Mouse (Mus musculus): ENCODE measurements around the gene Epha3. TPM values are rescaled to one million over a fixed set of nuclear protein-coding genes. Genes with fewer than 3 reads are reported as not detected.

Gene Epha3
- polyA plus RNA-seq, 1 experiment from 2014 or later = 0.78 TPM

DNA sequence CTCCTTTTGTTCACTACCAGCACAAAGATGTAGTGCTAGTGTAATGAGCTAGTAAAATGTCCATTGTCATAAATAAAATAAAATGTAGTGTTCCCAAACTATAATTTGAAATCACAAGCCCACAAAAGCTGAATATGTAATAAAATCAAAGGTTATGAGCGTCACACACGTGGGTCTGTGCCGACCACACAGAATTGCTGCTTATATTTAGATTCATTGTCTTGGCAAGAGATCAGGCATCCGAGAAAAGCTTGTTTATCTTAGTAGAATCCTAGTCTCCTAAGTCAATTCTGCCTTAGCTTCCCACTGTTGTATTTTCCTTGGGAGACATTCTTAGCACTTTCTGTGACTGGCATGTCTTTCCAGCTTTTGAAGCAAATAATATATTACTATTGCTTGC, 294.2 kb downstream of the Epha3 start:
- Histone ChIP-seq H3K9me3 (ENCODE audit: low read length) (no peaks in the 10 kb centered on the region), H3K4me3 (ENCODE audit: low read depth, low read length) (no peak overlapping the region), H3K9ac (replicated peaks) (no peak overlapping the region), H3K36me3 (replicated peaks; ENCODE audit: insufficient read depth, low read length) (no peaks in the 10 kb centered on the region), H3K4me2 (ENCODE audit: low read depth, low read length) (no peak overlapping the region), H3K4me1 (ENCODE audit: insufficient read depth) (no peaks in the 10 kb centered on the region), H3K27ac (ENCODE audit: low read depth) (no peak overlapping the region), H3K27me3 (ENCODE audit: insufficient read depth, low read length) (no peaks in the 10 kb centered on the region)
- DNase-seq (no peak), ATAC-seq (no peak)
- 60% methylated on average over 4 of the region's 4 CpGs for WGBS (ENCODE audit: insufficient replicate concordance)
- TF ChIP-seq EP300 (IDR thresholded peaks at IDR 0.05; ENCODE audit: low read depth) = no peak
- no peak for TF ChIP-seq CTCF (IDR thresholded peaks at IDR 0.05; ENCODE audit: low read depth)

DNA sequence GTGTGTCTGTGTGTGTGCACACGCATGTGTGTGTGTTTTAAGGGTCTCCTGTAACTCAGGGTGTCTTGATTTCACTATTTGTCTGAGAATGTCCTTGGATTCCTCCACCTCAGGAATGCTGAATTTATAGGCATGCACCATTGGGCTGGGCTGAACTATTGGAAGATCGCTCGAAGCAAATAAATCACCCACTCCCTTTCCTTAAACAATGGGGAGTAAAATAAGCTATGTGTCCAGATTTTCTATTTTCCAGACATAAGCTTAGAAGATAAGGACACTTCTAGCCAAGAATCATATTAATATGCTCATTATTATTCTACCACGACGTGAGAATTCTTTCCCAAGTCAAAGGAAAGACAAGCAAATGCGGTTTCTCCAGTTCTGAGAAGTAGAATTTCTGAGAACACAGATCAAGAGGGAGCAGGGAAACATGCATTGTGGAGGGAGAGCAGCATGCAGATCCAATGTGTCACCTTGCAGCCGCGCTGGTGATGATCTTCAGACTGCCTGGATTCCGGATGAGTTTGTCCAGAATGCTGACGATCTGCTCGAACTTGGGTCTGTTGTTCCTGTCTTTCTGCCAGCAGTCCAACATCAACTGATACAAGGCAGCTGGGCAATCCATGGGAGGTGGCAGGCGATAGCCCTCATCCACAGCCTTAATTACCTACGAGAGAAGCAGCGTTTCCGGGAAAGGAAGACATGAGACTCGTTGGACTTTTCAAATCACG, 297.7 kb downstream of the Epha3 start:
- no peaks in the 10 kb centered on the region for H3K4me1 ChIP-seq (ENCODE audit: insufficient read depth)
- H3K9me3 ChIP-seq (ENCODE audit: low read length) = no peaks in the 10 kb centered on the region
- no peak overlapping the region for H3K27ac ChIP-seq (ENCODE audit: low read depth)
- 75% methylated on average over 17 of the region's 17 CpGs for WGBS (ENCODE audit: insufficient replicate concordance)
- DNase-seq (no peak), ATAC-seq (no peak)
- TF ChIP-seq EP300 (IDR thresholded peaks at IDR 0.05; ENCODE audit: low read depth) = no peak
- no peak for TF ChIP-seq CTCF (IDR thresholded peaks at IDR 0.05; ENCODE audit: low read depth)
- H3K36me3 ChIP-seq (replicated peaks; ENCODE audit: insufficient read depth, low read length) = no peaks in the 10 kb centered on the region
- no peak overlapping the region for H3K4me3 ChIP-seq (ENCODE audit: low read depth, low read length)
- no peak overlapping the region for H3K4me2 ChIP-seq (ENCODE audit: low read depth, low read length)
- no peaks in the 10 kb centered on the region for H3K27me3 ChIP-seq (ENCODE audit: insufficient read depth, low read length)
- H3K9ac ChIP-seq (replicated peaks) = no peak overlapping the region

DNA sequence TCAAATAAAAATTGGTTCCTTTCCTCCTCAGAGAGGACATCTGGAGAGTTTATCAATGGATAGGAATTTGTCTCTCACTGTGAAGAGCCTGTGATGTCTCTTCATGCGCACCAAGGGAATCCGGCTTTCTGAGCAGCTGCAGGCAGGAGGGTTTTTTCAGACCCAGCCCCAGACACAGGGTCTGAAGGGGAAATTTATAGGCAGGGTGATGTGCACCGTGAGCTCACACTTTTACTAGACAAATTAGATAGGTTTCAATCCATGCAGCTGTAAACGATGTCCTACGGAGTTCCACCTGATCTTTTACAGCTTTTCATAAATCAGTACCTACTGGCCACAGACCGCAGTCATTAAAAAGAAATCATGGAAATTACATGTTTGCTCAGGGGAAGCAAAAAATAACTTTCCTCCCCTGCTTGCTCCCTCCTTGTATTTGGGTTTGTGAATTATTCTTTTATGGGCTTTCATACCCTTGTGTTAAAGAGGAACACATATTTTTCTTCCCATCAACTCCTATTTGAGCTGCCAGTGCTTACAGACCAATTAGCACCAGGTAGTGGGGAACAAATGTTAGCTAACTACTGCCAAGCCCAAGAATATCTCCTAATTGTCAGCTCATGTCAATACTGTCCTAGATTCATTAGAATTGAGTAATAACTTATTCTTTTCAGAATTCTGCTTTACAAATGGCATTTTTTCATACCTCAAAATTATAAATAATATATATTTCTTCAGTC, 307.4 kb downstream of the Epha3 start:
- WGBS (ENCODE audit: insufficient replicate concordance) = 79% methylated on average over 6 of the region's 6 CpGs
- Histone ChIP-seq H3K27me3 (ENCODE audit: insufficient read depth, low read length) (no peaks in the 10 kb centered on the region), H3K4me3 (ENCODE audit: low read depth, low read length) (no peak overlapping the region), H3K4me2 (ENCODE audit: low read depth, low read length) (no peak overlapping the region), H3K4me1 (ENCODE audit: insufficient read depth) (no peaks in the 10 kb centered on the region), H3K9me3 (ENCODE audit: low read length) (no peaks in the 10 kb centered on the region), H3K27ac (ENCODE audit: low read depth) (no peak overlapping the region), H3K9ac (replicated peaks) (no peak overlapping the region), H3K36me3 (replicated peaks; ENCODE audit: insufficient read depth, low read length) (no peaks in the 10 kb centered on the region)
- TF ChIP-seq CTCF (IDR thresholded peaks at IDR 0.05; ENCODE audit: low read depth) (no peak), EP300 (IDR thresholded peaks at IDR 0.05; ENCODE audit: low read depth) (no peak)
- DNase-seq (no peak), ATAC-seq (no peak)

DNA sequence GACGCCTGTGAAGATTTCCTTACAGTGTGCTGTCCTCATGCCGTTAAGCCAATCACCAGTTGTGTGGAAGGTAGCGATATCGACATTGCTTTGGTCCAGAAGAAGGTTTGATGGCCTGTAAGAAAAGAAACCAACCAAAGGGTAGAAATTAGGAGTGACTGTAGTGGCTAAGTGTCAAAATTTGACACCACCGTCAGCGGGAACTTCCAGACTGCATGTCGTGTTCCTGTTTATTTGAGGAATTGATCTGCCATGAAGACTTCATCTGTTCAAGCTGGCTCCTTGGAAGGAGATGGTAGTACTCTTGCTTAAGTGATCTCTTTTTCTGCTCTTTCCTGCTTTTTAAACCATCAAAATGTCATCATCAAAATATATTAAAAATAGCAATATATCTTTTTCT, 311.4 kb downstream of the Epha3 start:
- H3K4me1 ChIP-seq (ENCODE audit: insufficient read depth) = no peaks in the 10 kb centered on the region
- H3K9me3 ChIP-seq (ENCODE audit: low read length) = no peaks in the 10 kb centered on the region
- H3K9ac ChIP-seq (replicated peaks) = no peak overlapping the region
- H3K4me3 ChIP-seq (ENCODE audit: low read depth, low read length) = no peak overlapping the region
- 82% methylated on average over 7 of the region's 7 CpGs for WGBS (ENCODE audit: insufficient replicate concordance)
- H3K4me2 ChIP-seq (ENCODE audit: low read depth, low read length) = no peak overlapping the region
- DNase-seq (no peak), ATAC-seq (no peak)
- no peaks in the 10 kb centered on the region for H3K27me3 ChIP-seq (ENCODE audit: insufficient read depth, low read length)
- H3K36me3 ChIP-seq (replicated peaks; ENCODE audit: insufficient read depth, low read length) = no peaks in the 10 kb centered on the region
- H3K27ac ChIP-seq (ENCODE audit: low read depth) = no peak overlapping the region
- TF ChIP-seq EP300 (IDR thresholded peaks at IDR 0.05; ENCODE audit: low read depth) (no peak), CTCF (IDR thresholded peaks at IDR 0.05; ENCODE audit: low read depth) (no peak)

DNA sequence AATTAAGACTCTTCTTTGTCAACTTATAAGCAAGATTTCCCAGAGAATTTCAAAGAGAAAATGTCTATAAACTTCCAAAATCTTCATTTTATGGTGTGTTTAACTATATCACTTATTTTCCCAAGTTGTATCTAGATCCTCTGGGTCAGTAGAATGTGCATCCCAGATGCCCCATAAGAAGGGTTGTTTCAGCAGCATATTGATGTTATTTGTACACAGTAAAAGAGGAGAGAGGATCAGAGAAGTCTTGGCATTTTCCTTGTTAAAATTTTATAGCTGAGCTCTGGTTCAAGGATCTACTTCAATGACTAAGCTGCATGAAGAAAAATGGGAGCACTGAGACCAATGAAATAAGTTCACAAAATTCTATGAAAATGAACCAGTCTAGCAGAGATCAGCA, 324.5 kb downstream of the Epha3 start:
- no peak overlapping the region for H3K4me3 ChIP-seq (ENCODE audit: low read depth, low read length)
- H3K36me3 ChIP-seq (replicated peaks; ENCODE audit: insufficient read depth, low read length) = no peaks in the 10 kb centered on the region
- H3K27me3 ChIP-seq (ENCODE audit: insufficient read depth, low read length) = no peaks in the 10 kb centered on the region
- H3K4me1 ChIP-seq (ENCODE audit: insufficient read depth) = no peaks in the 10 kb centered on the region
- no peaks in the 10 kb centered on the region for H3K9me3 ChIP-seq (ENCODE audit: low read length)
- no peak for TF ChIP-seq CTCF (IDR thresholded peaks at IDR 0.05; ENCODE audit: low read depth)
- no peak for TF ChIP-seq EP300 (IDR thresholded peaks at IDR 0.05; ENCODE audit: low read depth)
- no peak overlapping the region for H3K4me2 ChIP-seq (ENCODE audit: low read depth, low read length)
- H3K27ac ChIP-seq (ENCODE audit: low read depth) = no peak overlapping the region
- DNase-seq (no peak), ATAC-seq (no peak)
- H3K9ac ChIP-seq (replicated peaks) = no peak overlapping the region

DNA sequence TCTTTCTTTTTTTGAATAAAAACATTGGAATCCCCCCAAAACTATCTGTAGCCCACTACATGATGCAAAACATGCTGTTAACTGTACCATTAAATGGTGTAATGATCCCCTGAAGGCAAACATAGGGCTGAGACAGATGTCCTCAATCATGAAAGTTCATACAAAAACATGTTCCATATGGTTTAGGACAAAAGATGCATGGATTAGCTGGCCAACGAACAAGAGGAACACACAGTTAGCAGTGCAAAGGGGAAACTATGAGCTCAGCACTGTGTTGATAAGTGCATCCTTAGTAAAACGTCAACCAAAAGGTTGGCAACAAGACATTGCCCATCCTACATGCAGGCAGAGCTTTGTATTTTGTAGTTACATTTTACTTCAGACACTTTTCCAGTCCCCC, 335.2 kb downstream of the Epha3 start:
- no peak for DNase-seq
- H3K27ac ChIP-seq (ENCODE audit: low read depth) = no peak overlapping the region
- no peak for ATAC-seq
- no peaks in the 10 kb centered on the region for H3K27me3 ChIP-seq (ENCODE audit: insufficient read depth, low read length)
- no peak overlapping the region for H3K9ac ChIP-seq (replicated peaks)
- 62% methylated on average over 2 of the region's 2 CpGs for WGBS (ENCODE audit: insufficient replicate concordance)
- no peak overlapping the region for H3K4me3 ChIP-seq (ENCODE audit: low read depth, low read length)
- TF ChIP-seq EP300 (IDR thresholded peaks at IDR 0.05; ENCODE audit: low read depth) (no peak), CTCF (IDR thresholded peaks at IDR 0.05; ENCODE audit: low read depth) (no peak)
- no peaks in the 10 kb centered on the region for H3K4me1 ChIP-seq (ENCODE audit: insufficient read depth)
- H3K9me3 ChIP-seq (ENCODE audit: low read length) = no peaks in the 10 kb centered on the region
- no peak overlapping the region for H3K4me2 ChIP-seq (ENCODE audit: low read depth, low read length)
- no peaks in the 10 kb centered on the region for H3K36me3 ChIP-seq (replicated peaks; ENCODE audit: insufficient read depth, low read length)

Measured in liver, postnatal 0 days (tissue).